Mouse (Mus musculus) intestine, postnatal 0 days (tissue): Measurements from ENCODE around the gene Pon2. TPM values are rescaled to one million over a fixed set of nuclear protein-coding genes. Genes with fewer than 3 reads are reported as not detected.
"Not testable (repeated sequence)": the region's sequence is repeated elsewhere in the genome, so short reads cannot be mapped to it uniquely, and the experiment has no call there.

Experiments
- ATAC-seq: fragments of 200-750 bp; cut with Nextera tagmentation; 2 replicates; pipeline ENCODE4 v1.8.0; 2017; ENCODE audit warnings: mild to moderate bottlenecking, moderate TSS enrichment, moderate library complexity
- H3K27ac ChIP-seq: fragments of 300-500 bp; sonication (generic); 2 replicates; pipeline ENCODE4 v1.5.1; 2014; ENCODE audit warnings: mild to moderate bottlenecking, low read depth, low read length, moderate library complexity
- H3K27me3 ChIP-seq: fragments of 300-500 bp; sonication (generic); replicated peaks from 2 replicates; pipeline ENCODE4 v1.6.1; 2014; ENCODE audit warnings: low read length, mixed read lengths; ENCODE audit not compliant: control insufficient read depth, insufficient read depth
- H3K36me3 ChIP-seq: fragments of 300-500 bp; sonication (generic); 2 replicates; pipeline ENCODE4 v1.6.1; 2014; ENCODE audit warnings: mild to moderate bottlenecking, moderate library complexity; ENCODE audit not compliant: control insufficient read depth, insufficient read depth
- H3K4me1 ChIP-seq: fragments of 300-500 bp; sonication (generic); replicated peaks from 2 replicates; pipeline ENCODE4 v1.6.1; 2014; ENCODE audit warnings: antibody characterized with exemption, low read length, mixed read lengths; ENCODE audit not compliant: control insufficient read depth, insufficient read depth
- H3K4me2 ChIP-seq: fragments of 300-500 bp; sonication (generic); replicated peaks from 2 replicates; pipeline ENCODE4 v1.6.1; 2014; ENCODE audit warnings: low read depth, mild to moderate bottlenecking, moderate library complexity
- H3K4me3 ChIP-seq: fragments of 300-500 bp; sonication (generic); 2 replicates; pipeline ENCODE4 v1.5.1; 2014; ENCODE audit warnings: low read depth, low read length
- H3K9ac ChIP-seq: fragments of 300-500 bp; sonication (generic); 2 replicates; pipeline ENCODE4 v1.6.1; 2014; ENCODE audit warnings: mild to moderate bottlenecking, low read depth, low read length
- H3K9me3 ChIP-seq: fragments of 300-500 bp; sonication (generic); 2 replicates; pipeline ENCODE4 v1.6.1; 2016; ENCODE audit warnings: mixed run types; ENCODE audit not compliant: control insufficient read depth
- CTCF ChIP-seq: sonication (generic); IDR thresholded peaks from 2 replicates; pipeline ENCODE4 v1.5.1; 2016; ENCODE audit warnings: low read depth, mild to moderate bottlenecking, control low read depth, antibody characterized with exemption, moderate library complexity
- WGBS: fragments of 180-500 bp; shearing (Covaris S2); extraction: QIAGEN DNeasy Blood & Tissue Kit; methylation state at CpG from one replicate; pipeline ENCODE4 v1.1.7; 2014; 5-methylcytosine and 5-hydroxymethylcytosine counted together
- polyA plus RNA-seq: library from polyadenylated mRNA; unstranded; fragments of >200 nt; fragmentation: Nextera tagmentation; extraction: Ambion mirVana; gene quantifications from 2 replicates; pipeline ENCODE4 v1.2.1, GENCODE M21; 2015

The Pon2 gene
- polyA plus RNA-seq, 1 experiment from 2014 or later, result 179 TPM

GRCm38 (mm10) chr6:5237510-5237909, 60.7 kb downstream of the Pon2 start:
- H3K4me2 ChIP-seq, result no peak overlapping the region
- no peak overlapping the region for H3K27ac ChIP-seq
- H3K27me3 ChIP-seq, result no peaks in the 10 kb centered on the region
- H3K4me3 ChIP-seq, result no peak overlapping the region
- no peak for TF ChIP-seq CTCF
- no peak for ATAC-seq
- WGBS, result 55% methylated on average over 4 of the region's 4 CpGs
- 0 out of 2 replicates have a peak, but pooled peaks cover 4% of the 10 kb centered on the region for H3K36me3 ChIP-seq
- H3K4me1 ChIP-seq, result no peaks in the 10 kb centered on the region
- no peaks in the 10 kb centered on the region for H3K9me3 ChIP-seq
- H3K9ac ChIP-seq, result no peak overlapping the region

GRCm38 (mm10) chr6:5236843-5237371, 61.3 kb downstream of the Pon2 start:
- Histone ChIP-seq H3K4me3 (no peak overlapping the region), H3K4me1 (no peaks in the 10 kb centered on the region), H3K4me2 (no peak overlapping the region), H3K27ac (no peak overlapping the region), H3K27me3 (no peaks in the 10 kb centered on the region), H3K9me3 (no peaks in the 10 kb centered on the region), H3K9ac (no peak overlapping the region), H3K36me3 (0 out of 2 replicates have a peak, but pooled peaks cover 4% of the 10 kb centered on the region)
- ATAC-seq, result no peak
- 86% methylated on average over 8 of the region's 8 CpGs for WGBS
- no peak for TF ChIP-seq CTCF

- H3K4me1 ChIP-seq, result no peaks in the 10 kb centered on the region
- no peak overlapping the region for H3K4me2 ChIP-seq
- TF ChIP-seq CTCF, result no peak
Observed at GRCm38 (mm10) chr6:5234563-5234962, 63.7 kb downstream of the Pon2 start.

DNA sequence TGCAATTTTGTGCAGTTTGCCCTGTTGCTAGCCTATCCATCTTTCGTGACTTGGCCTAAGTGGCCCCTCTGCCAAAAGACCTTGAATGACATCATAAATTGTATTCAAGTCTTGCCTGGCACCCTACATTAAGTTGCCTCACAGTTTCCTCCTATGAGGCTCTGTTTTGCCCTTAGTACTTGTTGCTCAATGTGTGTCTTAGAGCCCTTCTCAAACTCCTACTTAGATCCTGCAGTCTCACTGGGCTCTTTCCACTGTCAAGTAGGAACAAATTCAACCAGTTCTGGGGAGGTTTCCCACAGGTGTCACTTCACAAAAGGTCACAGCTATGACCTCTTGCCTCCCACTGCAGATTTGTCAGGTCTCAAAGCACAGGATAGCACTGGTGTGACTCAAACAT, 64.4 kb downstream of the Pon2 start:
- no peak for ATAC-seq
- Histone ChIP-seq H3K9ac (no peak overlapping the region), H3K27ac (no peak overlapping the region), H3K27me3 (no peaks in the 10 kb centered on the region), H3K4me2 (no peak overlapping the region), H3K9me3 (no peaks in the 10 kb centered on the region), H3K36me3 (peaks cover 7% of the 10 kb centered on the region; the same call in 1 of the 2 replicates), H3K4me1 (no peaks in the 10 kb centered on the region), H3K4me3 (no peak overlapping the region)
- no peak for TF ChIP-seq CTCF
- 83% methylated on average over 1 of the region's 1 CpGs for WGBS

More at GRCm38 (mm10) chr6:5234563-5234962, 63.7 kb downstream of the Pon2 start:
- no peak overlapping the region for H3K27ac ChIP-seq
- H3K9me3 ChIP-seq, result no peaks in the 10 kb centered on the region
- 65% methylated on average over 3 of the region's 3 CpGs for WGBS
- no peak for ATAC-seq
- H3K27me3 ChIP-seq, result no peaks in the 10 kb centered on the region
- no peak overlapping the region for H3K4me3 ChIP-seq
- H3K36me3 ChIP-seq, result peaks cover 10% of the 10 kb centered on the region; the same call in 1 of the 2 replicates
- H3K9ac ChIP-seq, result no peak overlapping the region

DNA sequence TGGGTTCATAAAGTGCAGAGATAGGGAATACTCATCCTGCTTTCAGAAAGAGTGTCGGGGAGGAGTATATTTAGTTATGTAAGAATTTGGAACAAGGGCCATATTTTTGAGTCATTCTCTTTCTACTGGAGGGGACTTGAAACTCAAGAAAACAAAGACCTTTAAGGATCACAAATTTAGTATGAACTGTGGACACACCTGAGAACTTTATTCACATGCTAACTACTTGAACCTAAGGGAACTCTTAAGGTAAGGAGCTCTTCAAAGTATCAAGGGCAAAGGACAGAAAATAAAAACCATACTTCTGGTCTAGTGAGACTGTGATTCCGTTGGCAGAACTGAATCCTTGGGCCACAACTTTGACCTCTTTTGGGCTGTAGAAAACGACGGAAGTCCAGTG, 66.2 kb downstream of the Pon2 start:
- no peak for TF ChIP-seq CTCF
- H3K36me3 ChIP-seq, result peaks cover 6% of the 10 kb centered on the region; the same call in 1 of the 2 replicates
- no peaks in the 10 kb centered on the region for H3K4me1 ChIP-seq
- no peak overlapping the region for H3K4me3 ChIP-seq
- no peak overlapping the region for H3K27ac ChIP-seq
- ATAC-seq, result no peak
- no peak overlapping the region for H3K4me2 ChIP-seq
- WGBS, result 90% methylated on average over 4 of the region's 4 CpGs
- no peaks in the 10 kb centered on the region for H3K27me3 ChIP-seq
- H3K9me3 ChIP-seq, result no peaks in the 10 kb centered on the region
- no peak overlapping the region for H3K9ac ChIP-seq

DNA sequence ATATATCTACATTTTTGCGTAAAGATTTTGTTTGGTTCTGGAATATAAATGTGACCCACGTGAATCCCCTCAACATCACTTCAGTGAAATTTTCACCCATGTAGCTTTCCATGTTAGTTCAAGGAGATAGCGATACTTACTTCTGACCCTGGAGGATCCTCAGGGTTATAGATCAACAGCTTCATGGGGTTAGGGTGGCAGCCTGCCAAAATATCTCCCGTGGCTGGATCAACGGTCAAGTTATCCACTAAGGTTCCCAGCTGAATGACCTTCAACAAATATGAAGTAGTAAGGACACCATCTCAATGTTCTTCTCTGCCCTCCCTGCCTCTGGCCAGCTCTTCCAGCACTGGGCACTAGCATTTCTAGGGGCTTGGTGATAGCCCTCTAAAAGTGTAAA, 68.0 kb downstream of the Pon2 start:
- Histone ChIP-seq H3K36me3 (peaks cover 6% of the 10 kb centered on the region; the same call in 1 of the 2 replicates), H3K27me3 (no peaks in the 10 kb centered on the region), H3K9ac (no peak overlapping the region), H3K9me3 (no peaks in the 10 kb centered on the region), H3K4me1 (no peaks in the 10 kb centered on the region), H3K27ac (no peak overlapping the region), H3K4me3 (no peak overlapping the region), H3K4me2 (no peak overlapping the region)
- 88% methylated on average over 5 of the region's 5 CpGs for WGBS
- no peak for TF ChIP-seq CTCF
- ATAC-seq, result no peak

GRCm38 (mm10) chr6:5223551-5223950, 74.7 kb downstream of the Pon2 start:
- 92% methylated on average over 2 of the region's 2 CpGs for WGBS

More at GRCm38 (mm10) chr6:5223551-5223950, 74.7 kb downstream of the Pon2 start:
- H3K4me1 ChIP-seq, H3K9me3 ChIP-seq, H3K9ac ChIP-seq, H3K4me3 ChIP-seq, H3K36me3 ChIP-seq, H3K4me2 ChIP-seq, H3K27ac ChIP-seq, ATAC-seq, H3K27me3 ChIP-seq: not testable (repeated sequence)
